Mouse (Mus musculus): Measurements from ENCODE around the gene Ruvbl1.

DNA sequence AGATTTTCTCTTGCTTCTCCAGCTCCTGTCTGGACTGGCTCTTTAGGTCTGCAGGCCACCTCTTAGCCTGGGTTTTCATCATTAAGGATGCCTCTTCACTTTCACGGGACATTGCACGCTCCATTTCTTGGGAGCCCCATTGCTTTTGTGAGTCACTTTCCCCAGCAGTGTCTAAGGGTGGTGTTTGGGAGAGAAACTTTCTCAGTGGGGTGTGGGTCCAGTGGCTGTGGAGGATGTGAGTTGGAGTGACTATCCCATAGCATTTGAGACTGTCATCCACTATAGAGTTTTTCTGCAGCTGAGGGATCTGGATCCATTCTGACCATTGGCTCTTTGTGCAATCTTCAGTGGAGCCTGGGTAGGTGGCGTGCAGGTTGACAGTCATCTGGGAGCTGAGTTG is 58.2 kb downstream of the Ruvbl1 start:
- TF ChIP-seq CTCF (IDR thresholded peaks at IDR 0.05; ENCODE audit: low read depth) (no peak), EP300 (IDR thresholded peaks at IDR 0.05; ENCODE audit: low read depth) (no peak)
